Mouse (Mus musculus) MEL (cell line): ENCODE data around the gene Nat10. TPM values are rescaled to one million over a fixed set of nuclear protein-coding genes. Genes with fewer than 3 reads are reported as not detected.

ENCODE experiments used
- DNase-seq: peaks from one replicate; pipeline ENCODE4 v3.0.0; 2011; ENCODE audit warnings: low read depth, low spot score
- H3K27ac ChIP-seq: 2 replicates; pipeline ENCODE4 v1.5.1; 2012; ENCODE audit warnings: low read depth, mild to moderate bottlenecking, control low read depth, low read length, moderate library complexity; ENCODE audit not compliant: control insufficient read depth
- H3K27me3 ChIP-seq, 2 experiments: fragments of 150-350 bp in 1 of 2; sonication (generic) in 1 of 2; 2 replicates each; pipeline ENCODE4 v1.6.1; 2012; ENCODE audit warnings: low read length in 2 of 2, mild to moderate bottlenecking in 2 of 2, improper control_type of control experiment in 1 of 2, moderate library complexity in 1 of 2; ENCODE audit not compliant: insufficient read depth in 2 of 2, control insufficient read depth in 1 of 2
- H3K36me3 ChIP-seq, 2 experiments: 2 replicates each; pipeline ENCODE4 v1.6.1; 2012 to 2014; ENCODE audit warnings: low read length in 2 of 2, improper control_type of control experiment in 1 of 2, inconsistent platforms in 1 of 2, mild to moderate bottlenecking in 1 of 2; ENCODE audit not compliant: insufficient read depth in 2 of 2, control insufficient read depth in 1 of 2
- H3K4me1 ChIP-seq, 2 experiments: fragments of 150-350 bp in 1 of 2; sonication (generic) in 1 of 2; 2 replicates each; pipeline ENCODE4 v1.6.1; 2012; ENCODE audit warnings: low read length in 2 of 2, improper control_type of control experiment in 1 of 2, mild to moderate bottlenecking in 1 of 2; ENCODE audit not compliant: insufficient read depth in 2 of 2, control insufficient read depth in 1 of 2
- H3K4me3 ChIP-seq, 2 experiments: fragments of 150-350 bp in 1 of 2; sonication (generic) in 1 of 2; 2 replicates each; pipeline ENCODE4 v1.5.1; 2012; ENCODE audit warnings: low read depth in 2 of 2, low read length in 2 of 2, mild to moderate bottlenecking in 2 of 2, moderate library complexity in 2 of 2, control low read depth in 1 of 2, improper control_type of control experiment in 1 of 2; ENCODE audit not compliant: control insufficient read depth in 1 of 2, insufficient read depth in 1 of 2
- H3K79me2 ChIP-seq: 2 replicates; pipeline ENCODE4 v1.6.1; 2012; ENCODE audit warnings: mild to moderate bottlenecking, low read length, moderate library complexity; ENCODE audit not compliant: control insufficient read depth, poor library complexity, insufficient read depth
- H3K9ac ChIP-seq: 2 replicates; pipeline ENCODE4 v1.6.1; 2012; ENCODE audit warnings: low read depth, mild to moderate bottlenecking, control low read depth, low read length, moderate library complexity; ENCODE audit not compliant: control insufficient read depth, poor library complexity, severe bottlenecking
- H3K9me3 ChIP-seq: fragments of 150-350 bp; sonication (generic); replicated peaks from 2 replicates; pipeline ENCODE4 v1.6.1; 2012; ENCODE audit warnings: mild to moderate bottlenecking, low read length, improper control_type of control experiment, moderate library complexity; ENCODE audit not compliant: insufficient read depth
- CHD2 ChIP-seq: IDR thresholded peaks from 2 replicates; pipeline ENCODE4 v1.6.1; 2011; ENCODE audit warnings: low read length, improper control_type of control experiment
- CTCF ChIP-seq, 3 experiments: IDR thresholded peaks in 2 of 3; conservative IDR thresholded peaks in 1 of 3; 2 replicates each; pipeline ENCODE4 v1.5.1; 2011 to 2012; ENCODE audit warnings: low read length in 3 of 3, low read depth in 2 of 3, mild to moderate bottlenecking in 2 of 3, improper control_type of control experiment in 1 of 3, inconsistent platforms in 1 of 3, mixed read lengths in 1 of 3, moderate library complexity in 1 of 3; ENCODE audit not compliant: control insufficient read depth in 1 of 3, insufficient read depth in 1 of 3, poor library complexity in 1 of 3, severe bottlenecking in 1 of 3
- EP300 ChIP-seq, 2 experiments: IDR thresholded peaks; 2 replicates each; pipeline ENCODE4 v1.6.1; 2011; ENCODE audit warnings: improper control_type of control experiment in 2 of 2, low read length in 2 of 2, low read depth in 1 of 2, mild to moderate bottlenecking in 1 of 2
- GATA1 ChIP-seq: IDR thresholded peaks from 2 replicates; pipeline ENCODE4 v1.6.1; 2011; ENCODE audit warnings: low read depth, low read length, improper control_type of control experiment
- JUND ChIP-seq: IDR thresholded peaks from 2 replicates; pipeline ENCODE4 v1.6.1; 2011; ENCODE audit warnings: low read depth, mild to moderate bottlenecking, improper control_type of control experiment, low read length
- MAFK ChIP-seq: IDR thresholded peaks from 2 replicates; pipeline ENCODE4 v1.6.1; 2011; ENCODE audit warnings: low read depth, mild to moderate bottlenecking, low read length, improper control_type of control experiment, borderline replicate concordance
- MAX ChIP-seq: IDR thresholded peaks from 2 replicates; pipeline ENCODE4 v1.6.1; 2011; ENCODE audit warnings: low read length, improper control_type of control experiment
- MYB ChIP-seq: IDR thresholded peaks from 2 replicates; pipeline ENCODE4 v1.6.1; 2011; ENCODE audit warnings: mild to moderate bottlenecking, low read depth, low read length, improper control_type of control experiment
- MYC ChIP-seq: IDR thresholded peaks from 2 replicates; pipeline ENCODE4 v1.6.1; 2011; ENCODE audit warnings: low read depth, mild to moderate bottlenecking, low read length, improper control_type of control experiment, moderate library complexity
- POLR2AphosphoS2 ChIP-seq: IDR thresholded peaks from 2 replicates; pipeline ENCODE4 v1.6.1; 2011; ENCODE audit warnings: low read length, improper control_type of control experiment
- RAD21 ChIP-seq: IDR thresholded peaks from 2 replicates; pipeline ENCODE4 v1.6.1; 2011; ENCODE audit warnings: mild to moderate bottlenecking, low read depth, low read length, improper control_type of control experiment
- RCOR1 ChIP-seq: IDR thresholded peaks from 2 replicates; pipeline ENCODE4 v1.6.1; 2012; ENCODE audit warnings: low read depth, mild to moderate bottlenecking, inconsistent platforms, low read length, improper control_type of control experiment
- SMC3 ChIP-seq: IDR thresholded peaks from 2 replicates; pipeline ENCODE4 v1.6.1; 2011; ENCODE audit warnings: low read depth, low read length, improper control_type of control experiment
- TBP ChIP-seq: IDR thresholded peaks from 2 replicates; pipeline ENCODE4 v1.8.0; 2011; ENCODE audit warnings: low read depth, low read length, improper control_type of control experiment
- TCF12 ChIP-seq: IDR thresholded peaks from 2 replicates; pipeline ENCODE4 v1.6.1; 2014; ENCODE audit warnings: low read depth, mild to moderate bottlenecking, inconsistent platforms, low read length, improper control_type of control experiment, moderate library complexity
- UBTF ChIP-seq: IDR thresholded peaks from 2 replicates; pipeline ENCODE4 v1.6.1; 2012; ENCODE audit warnings: low read depth, mild to moderate bottlenecking, inconsistent platforms, low read length, improper control_type of control experiment, moderate library complexity, borderline replicate concordance; ENCODE audit not compliant: insufficient read depth
- USF2 ChIP-seq, 2 experiments: IDR thresholded peaks; 2 replicates each; pipeline ENCODE4 v1.6.1; 2011 to 2012; ENCODE audit warnings: improper control_type of control experiment in 2 of 2, low read length in 2 of 2, borderline replicate concordance in 1 of 2, inconsistent platforms in 1 of 2, low read depth in 1 of 2, mild to moderate bottlenecking in 1 of 2; ENCODE audit not compliant: insufficient read depth in 1 of 2
- ZC3H11A ChIP-seq: IDR thresholded peaks from 2 replicates; pipeline ENCODE4 v1.6.1; 2012; ENCODE audit warnings: low read depth, mild to moderate bottlenecking, inconsistent platforms, low read length, improper control_type of control experiment
- ZMIZ1 ChIP-seq: IDR thresholded peaks from 2 replicates; pipeline ENCODE4 v1.6.1; 2012; ENCODE audit warnings: low read depth, mild to moderate bottlenecking, inconsistent platforms, low read length, improper control_type of control experiment, moderate library complexity
- ZNF384 ChIP-seq: IDR thresholded peaks from 2 replicates; pipeline ENCODE4 v1.6.1; 2012; ENCODE audit warnings: low read depth, mild to moderate bottlenecking, inconsistent platforms, low read length, improper control_type of control experiment
- polyA plus RNA-seq, 2 experiments: library from polyadenylated mRNA; stranded (reverse) in 1 of 2; unstranded in 1 of 2; fragments of >175 nt in 1 of 2; fragments of >200 nt in 1 of 2; gene quantifications; 2 replicates each; pipeline versions ENCODE4 v1.2.1 to v1.2.4; 2012; ENCODE audit warnings: low replicate concordance in 2 of 2, low read depth in 1 of 2; ENCODE audit not compliant: insufficient read length in 2 of 2, insufficient read depth in 1 of 2, missing spikeins in 1 of 2
- total RNA-seq: library from RNA; depleted of rRNA; stranded (reverse); fragments of 300-350 nt; gene quantifications from 2 replicates; pipeline ENCODE4 v1.2.3, GENCODE M21; 2012

The Nat10 gene
- total and polyA plus RNA-seq, 3 experiments = 74.7 to 107 TPM; not detected in 1

GRCm38 (mm10) chr2:103761993-103762392 is 923 bp upstream of the Nat10 start (continued):
- TF ChIP-seq TCF12 = 0 out of 2 replicates have a peak, but pooled peaks have one; percentile 7

- Histone ChIP-seq H3K4me3 (peak overlapping the region; percentile 75 to 92), H3K4me1 (peaks cover 2 to 9% of the 10 kb centered on the region in 2 experiments; a peak in 1 of 4 replicates), H3K9me3 (no peaks in the 10 kb centered on the region), H3K27ac (peak overlapping the region; percentile 70), H3K9ac (peak overlapping the region; percentile 76), H3K36me3 (peaks cover 10 to 32% of the 10 kb centered on the region in 2 experiments), H3K79me2 (peaks cover 30% of the 10 kb centered on the region), H3K27me3 (no peaks in the 10 kb centered on the region)
- no peak for TF ChIP-seq EP300 (IDR thresholded peaks at IDR 0.05; ENCODE audit: low read depth in 1 of 2, low read length in 2 of 2)
- TF ChIP-seq GATA1 = no peak
- no peak for TF ChIP-seq ZMIZ1
- TF ChIP-seq ZNF384 = no peak
- no peak for TF ChIP-seq UBTF
- no peak for TF ChIP-seq RAD21
- no peak for TF ChIP-seq MAFK
- TF ChIP-seq TBP = peak; percentile 28; the same call in 1 of the 2 replicates
- no peak for TF ChIP-seq MAX
- peak; percentile 66 for DNase-seq
Observed at GRCm38 (mm10) chr2:103760421-103760820, 649 bp downstream of the Nat10 start.

GRCm38 (mm10) chr2:103755458-103756085 is 5.5 kb downstream of the Nat10 start:
- Histone ChIP-seq H3K36me3 (peaks cover 10 to 13% of the 10 kb centered on the region in 2 experiments), H3K9ac (no peak overlapping the region), H3K27ac (no peak overlapping the region), H3K4me3 (no peak overlapping the region), H3K9me3 (no peaks in the 10 kb centered on the region), H3K79me2 (peaks cover 26% of the 10 kb centered on the region), H3K4me1 (peaks cover 2 to 9% of the 10 kb centered on the region in 2 experiments; a peak in 1 of 4 replicates), H3K27me3 (no peaks in the 10 kb centered on the region)
- no peak for DNase-seq
- TF ChIP-seq MYB = no peak
- peak; percentile 91 for TF ChIP-seq GATA1

- H3K9me3 ChIP-seq = no peaks in the 10 kb centered on the region
- peaks cover 18% of the 10 kb centered on the region for H3K79me2 ChIP-seq
- H3K27ac ChIP-seq = no peak overlapping the region
- H3K9ac ChIP-seq = no peak overlapping the region
- H3K27me3 ChIP-seq = no peaks in the 10 kb centered on the region
- no peak for TF ChIP-seq ZC3H11A
- TF ChIP-seq RCOR1 = no peak
- TF ChIP-seq MAFK = no peak
- no peak for TF ChIP-seq CTCF (IDR thresholded peaks at IDR 0.05 in 2 of 3, conservative IDR thresholded peaks at IDR 0.05 in 1 of 3; ENCODE audit: control insufficient read depth in 1 of 3, insufficient read depth in 1 of 3, low read depth in 2 of 3, low read length in 3 of 3, poor library complexity in 1 of 3, severe bottlenecking in 1 of 3)
- TF ChIP-seq SMC3 = no peak
- no peak for TF ChIP-seq CHD2
- no peak for TF ChIP-seq JUND
- TF ChIP-seq POLR2AphosphoS2 = no peak
- no peak for TF ChIP-seq UBTF
- no peak for TF ChIP-seq EP300 (IDR thresholded peaks at IDR 0.05; ENCODE audit: low read depth in 1 of 2, low read length in 2 of 2)
- no peak for TF ChIP-seq TCF12
- TF ChIP-seq USF2 (IDR thresholded peaks at IDR 0.05; ENCODE audit: borderline replicate concordance in 1 of 2, insufficient read depth in 1 of 2, low read depth in 1 of 2, low read length in 2 of 2) = no peak
- no peak for TF ChIP-seq TBP
- no peak for TF ChIP-seq MYC
- TF ChIP-seq, all 39 proteins: peak for 0
- Histone ChIP-seq H3K4me3 (no peak overlapping the region), H3K36me3 (peaks cover 7 to 17% of the 10 kb centered on the region in 2 experiments), H3K4me1 (peaks cover 2 to 4% of the 10 kb centered on the region in 2 experiments; a peak in 1 of 4 replicates)
- no peak for DNase-seq
Observed at GRCm38 (mm10) chr2:103754614-103755013, 6.5 kb downstream of the Nat10 start.
